Mouse (Mus musculus) CH12.LX (cell line): ENCODE data around the gene Barx2. TPM values are rescaled to one million over a fixed set of nuclear protein-coding genes. Genes with fewer than 3 reads are reported as not detected.
A peak's percentile ranks its signal among the peaks of the same experiment; 100 is the strongest.
"Not testable (repeated sequence)": the region's sequence is repeated elsewhere in the genome, so short reads cannot be mapped to it uniquely, and the experiment has no call there.

Experiments used
- DNase-seq: peaks from one replicate; pipeline ENCODE4 v3.0.0-alpha.2; 2013; ENCODE audit errors: extremely low read depth
- H3K27ac ChIP-seq: 2 replicates; pipeline ENCODE4 v1.5.1; 2012; ENCODE audit warnings: low read depth, mild to moderate bottlenecking, control low read depth, moderate library complexity; ENCODE audit not compliant: insufficient read depth
- H3K27me3 ChIP-seq: replicated peaks from 2 replicates; pipeline ENCODE3; 2012; ENCODE audit warnings: inconsistent platforms
- H3K36me3 ChIP-seq, 2 experiments: replicated peaks in 1 of 2; 2 replicates each; pipeline versions ENCODE3 to v1.6.1; 2012; ENCODE audit warnings: inconsistent platforms in 1 of 2, low read length in 1 of 2, mild to moderate bottlenecking in 1 of 2, mixed read lengths in 1 of 2, moderate library complexity in 1 of 2; ENCODE audit not compliant: control insufficient read depth in 1 of 2, insufficient read depth in 1 of 2
- H3K4me1 ChIP-seq, 2 experiments: 2 replicates each; pipeline ENCODE4 v1.6.1; 2012; ENCODE audit warnings: inconsistent platforms in 1 of 2, moderate library complexity in 1 of 2; ENCODE audit not compliant: insufficient read depth in 2 of 2, control insufficient read depth in 1 of 2
- H3K4me2 ChIP-seq: 2 replicates; pipeline ENCODE4 v1.6.1; 2012; ENCODE audit warnings: low read depth, mild to moderate bottlenecking, control low read depth; ENCODE audit not compliant: poor library complexity, insufficient read depth, severe bottlenecking
- H3K4me3 ChIP-seq, 3 experiments: fragments of 150-350 bp in 1 of 3; sonication (generic) in 1 of 3; replicated peaks in 1 of 3; 2 replicates each; pipeline versions ENCODE3 to v1.5.1; 2011 to 2012; ENCODE audit warnings: low read depth in 2 of 3, low read length in 2 of 3, mild to moderate bottlenecking in 2 of 3, moderate library complexity in 2 of 3, control low read depth in 1 of 3, improper control_type of control experiment in 1 of 3, inconsistent platforms in 1 of 3, mixed read lengths in 1 of 3; ENCODE audit not compliant: poor library complexity in 1 of 3
- H3K79me2 ChIP-seq: replicated peaks from 2 replicates; pipeline ENCODE4 v1.6.1; 2012; ENCODE audit warnings: mild to moderate bottlenecking, moderate library complexity; ENCODE audit not compliant: control insufficient read depth, poor library complexity, insufficient read depth, severe bottlenecking; ENCODE audit errors: extremely low read depth
- H3K9ac ChIP-seq: 2 replicates; pipeline ENCODE4 v1.6.1; 2012; ENCODE audit warnings: low read depth, mild to moderate bottlenecking, control low read depth, moderate library complexity; ENCODE audit not compliant: insufficient read depth
- H3K9me3 ChIP-seq: replicated peaks from 2 replicates; pipeline ENCODE3; 2012; ENCODE audit warnings: low read length, inconsistent platforms, mixed read lengths
- BHLHE40 ChIP-seq: IDR thresholded peaks from 2 replicates; pipeline ENCODE4 v1.6.1; 2011; ENCODE audit warnings: mild to moderate bottlenecking, low read depth, low read length, improper control_type of control experiment
- CHD2 ChIP-seq: IDR thresholded peaks from 2 replicates; pipeline ENCODE4 v1.6.1; 2011; ENCODE audit warnings: low read length, improper control_type of control experiment
- CTCF ChIP-seq, 2 experiments: IDR thresholded peaks in 1 of 2; conservative IDR thresholded peaks in 1 of 2; 2 replicates each; pipeline ENCODE4 v1.5.1; 2011 to 2012; ENCODE audit warnings: low read depth in 2 of 2, low read length in 2 of 2, improper control_type of control experiment in 1 of 2, inconsistent platforms in 1 of 2, mild to moderate bottlenecking in 1 of 2, moderate library complexity in 1 of 2
- ETS1 ChIP-seq: conservative IDR thresholded peaks from 2 replicates; pipeline ENCODE4 v1.6.1; 2012; ENCODE audit warnings: low read depth, mild to moderate bottlenecking, inconsistent platforms, low read length, improper control_type of control experiment, moderate library complexity
- GABPA ChIP-seq: IDR thresholded peaks from 2 replicates; pipeline ENCODE4 v1.6.1; 2012; ENCODE audit warnings: low read depth, low read length, improper control_type of control experiment, inconsistent platforms; ENCODE audit not compliant: insufficient replicate concordance
- IRF4 ChIP-seq: IDR thresholded peaks from 2 replicates; pipeline ENCODE4 v1.6.1; 2014; ENCODE audit warnings: low read depth, mild to moderate bottlenecking, inconsistent platforms, low read length, improper control_type of control experiment
- KAT2A ChIP-seq: IDR thresholded peaks from 2 replicates; pipeline ENCODE4 v1.6.1; 2012; ENCODE audit warnings: low read length, improper control_type of control experiment, inconsistent platforms; ENCODE audit not compliant: insufficient replicate concordance
- MEF2A ChIP-seq: IDR thresholded peaks from 2 replicates; pipeline ENCODE4 v1.6.1; 2014; ENCODE audit warnings: low read depth, mild to moderate bottlenecking, inconsistent platforms, low read length, improper control_type of control experiment, borderline replicate concordance
- PAX5 ChIP-seq: IDR thresholded peaks from 2 replicates; pipeline ENCODE4 v1.6.1; 2012; ENCODE audit warnings: low read length, inconsistent platforms, mixed read lengths
- RAD21 ChIP-seq: IDR thresholded peaks from 2 replicates; pipeline ENCODE4 v1.6.1; 2011; ENCODE audit warnings: low read depth, mild to moderate bottlenecking, low read length, improper control_type of control experiment, moderate library complexity
- SIN3A ChIP-seq: IDR thresholded peaks from 2 replicates; pipeline ENCODE4 v1.6.1; 2012; ENCODE audit warnings: low read length, improper control_type of control experiment, inconsistent platforms
- SMC3 ChIP-seq: IDR thresholded peaks from 2 replicates; pipeline ENCODE4 v1.6.1; 2011; ENCODE audit warnings: low read depth, low read length, improper control_type of control experiment
- TCF12 ChIP-seq: IDR thresholded peaks from 2 replicates; pipeline ENCODE4 v1.6.1; 2014; ENCODE audit warnings: low read depth, mild to moderate bottlenecking, inconsistent platforms, low read length, improper control_type of control experiment
- USF1 ChIP-seq: IDR thresholded peaks from 2 replicates; pipeline ENCODE4 v1.6.1; 2014; ENCODE audit warnings: low read depth, mild to moderate bottlenecking, inconsistent platforms, low read length, improper control_type of control experiment
- ZKSCAN1 ChIP-seq: IDR thresholded peaks from 2 replicates; pipeline ENCODE4 v1.6.1; 2012; ENCODE audit warnings: low read depth, inconsistent platforms, low read length, improper control_type of control experiment, borderline replicate concordance
- ZNF384 ChIP-seq: IDR thresholded peaks from 2 replicates; pipeline ENCODE4 v1.6.1; 2012; ENCODE audit warnings: low read depth, low read length, improper control_type of control experiment, inconsistent platforms
- dilution Hi-C: fragments of 300-500 bp; cut with MboI; formaldehyde crosslinking; loops from 2 replicates; pipeline ENCODE4 v1.14.3; 2020; ENCODE audit warnings: low sequenced_read_pairs; ENCODE audit not compliant: extremely low pct_unique_long_range_greater_than_20kb, extremely low pct_ligation_motif_present
- in situ Hi-C: fragments of 300-500 bp; cut with MboI; formaldehyde crosslinking; loops from 3 replicates; pipeline ENCODE4 v1.14.3; 2019; ENCODE audit warnings: low sequenced_read_pairs, low pct_ligation_motif_present, low pct_unique_long_range_greater_than_20kb, mixed read lengths
- polyA plus RNA-seq: library from polyadenylated mRNA; unstranded; fragments of >175 nt; gene quantifications from 2 replicates; pipeline ENCODE4 v1.2.1, GENCODE M21; 2012; ENCODE audit warnings: low read depth; ENCODE audit not compliant: insufficient read length
- total RNA-seq, 2 experiments: library from RNA; depleted of rRNA; stranded (reverse); fragments of 300-350 nt in 1 of 2; fragments of >200 nt in 1 of 2; gene quantifications; 2 replicates each; pipeline ENCODE4 v1.2.3; 2012 to 2014

The Barx2 gene
- total and polyA plus RNA-seq, 3 experiments = not detected

- Histone ChIP-seq H3K36me3 (no peaks in the 10 kb centered on the region), H3K27me3 (no peaks in the 10 kb centered on the region), H3K4me1 (peaks cover 5 to 8% of the 10 kb centered on the region in 2 experiments; a peak in 1 of 4 replicates), H3K9me3 (no peaks in the 10 kb centered on the region), H3K79me2 (no peaks in the 10 kb centered on the region), H3K4me3 (no peak overlapping the region), H3K4me2 (no peak overlapping the region), H3K9ac (no peak overlapping the region), H3K27ac (no peak overlapping the region)
- dilution Hi-C loops = no loop called here
- no peak for TF ChIP-seq PAX5
- TF ChIP-seq CTCF (conservative IDR thresholded peaks at IDR 0.05 in 1 of 2, IDR thresholded peaks at IDR 0.05 in 1 of 2; ENCODE audit: low read depth in 2 of 2, low read length in 2 of 2) = no peak
- TF ChIP-seq USF1 = no peak
- TF ChIP-seq RAD21 = no peak
- no peak for TF ChIP-seq TCF12
- no peak for TF ChIP-seq ZNF384
- TF ChIP-seq GABPA = no peak
- TF ChIP-seq IRF4 = no peak
- no peak for TF ChIP-seq ETS1
- no peak for TF ChIP-seq BHLHE40
- TF ChIP-seq SMC3 = no peak
- no peak for TF ChIP-seq SIN3A
- TF ChIP-seq MEF2A = no peak
- no peak for TF ChIP-seq ZKSCAN1
- TF ChIP-seq KAT2A = no peak
- TF ChIP-seq CHD2 = no peak
- DNase-seq = no peak
- in situ Hi-C loops = no loop called here
These were observed 33.8 kb upstream of the Barx2 start for GRCm38 (mm10) chr9:31947051-31947450.

GRCm38 (mm10) chr9:31942334-31942733 lies 29.1 kb upstream of the Barx2 start:
- H3K4me1 ChIP-seq = no peaks in the 10 kb centered on the region
- no peak overlapping the region for H3K4me2 ChIP-seq
- no peak overlapping the region for H3K4me3 ChIP-seq
- no peaks in the 10 kb centered on the region for H3K27me3 ChIP-seq
- no peaks in the 10 kb centered on the region for H3K9me3 ChIP-seq
- dilution Hi-C loops (no loop called here), in situ Hi-C loops (no loop called here)
- peak; percentile 45 to 66 for TF ChIP-seq CTCF (conservative IDR thresholded peaks at IDR 0.05 in 1 of 2, IDR thresholded peaks at IDR 0.05 in 1 of 2; ENCODE audit: low read depth in 2 of 2, low read length in 2 of 2)
- TF ChIP-seq SMC3 = peak; percentile 50; the same call in 1 of the 2 replicates
- no peak for TF ChIP-seq USF1
- peak; percentile 59 for TF ChIP-seq RAD21
- H3K27ac ChIP-seq = no peak overlapping the region
- H3K9ac ChIP-seq = no peak overlapping the region
- no peaks in the 10 kb centered on the region for H3K79me2 ChIP-seq
- no peak for DNase-seq
- H3K36me3 ChIP-seq = no peaks in the 10 kb centered on the region

GRCm38 (mm10) chr9:31936486-31936885 lies 23.2 kb upstream of the Barx2 start:
- H3K79me2 ChIP-seq, H3K27me3 ChIP-seq, H3K4me1 ChIP-seq, in situ Hi-C loops, H3K9me3 ChIP-seq, H3K36me3 ChIP-seq, dilution Hi-C loops, H3K4me3 ChIP-seq, DNase-seq, H3K27ac ChIP-seq, H3K4me2 ChIP-seq, H3K9ac ChIP-seq: not testable (repeated sequence)
